Mouse (Mus musculus): Measurements from ENCODE around the gene Gm10486. TPM values are rescaled to one million over a fixed set of nuclear protein-coding genes. Genes with fewer than 3 reads are reported as not detected.

Gene Gm10486
- not detected in 2 replicates for polyA plus RNA-seq (2015; fragmentation: Nextera tagmentation; extraction: Ambion mirVana)

DNA sequence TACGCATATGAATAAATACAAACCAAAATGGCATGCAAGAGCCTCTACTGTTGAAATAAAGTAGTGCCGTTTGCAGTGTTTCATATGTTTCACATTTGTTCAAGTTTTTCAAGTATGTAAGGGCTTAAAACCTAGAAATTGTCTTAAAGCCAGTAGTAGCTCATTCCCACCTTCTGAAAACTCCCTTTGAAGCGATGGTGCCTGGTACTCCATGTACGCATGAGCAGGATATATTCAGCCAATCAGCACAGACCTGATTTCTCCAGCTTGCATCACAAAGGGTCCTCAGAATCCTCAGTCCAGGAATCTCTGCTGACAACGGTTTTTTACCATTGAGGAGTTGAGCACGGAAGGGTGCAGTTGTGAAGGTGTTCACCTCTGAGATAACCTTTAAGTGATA lies at the start of gene Gm10486:
Gm10486 (plus strand) TSS at position 301 of the 400 bp plus-strand sequence.

